Mouse (Mus musculus): ENCODE measurements around the gene Cdkl4. TPM values are rescaled to one million over a fixed set of nuclear protein-coding genes. Genes with fewer than 3 reads are reported as not detected.

Gene Cdkl4
- total and polyA plus RNA-seq, 2 experiments from 2014 or later: 5.4 to 6.9 TPM

DNA sequence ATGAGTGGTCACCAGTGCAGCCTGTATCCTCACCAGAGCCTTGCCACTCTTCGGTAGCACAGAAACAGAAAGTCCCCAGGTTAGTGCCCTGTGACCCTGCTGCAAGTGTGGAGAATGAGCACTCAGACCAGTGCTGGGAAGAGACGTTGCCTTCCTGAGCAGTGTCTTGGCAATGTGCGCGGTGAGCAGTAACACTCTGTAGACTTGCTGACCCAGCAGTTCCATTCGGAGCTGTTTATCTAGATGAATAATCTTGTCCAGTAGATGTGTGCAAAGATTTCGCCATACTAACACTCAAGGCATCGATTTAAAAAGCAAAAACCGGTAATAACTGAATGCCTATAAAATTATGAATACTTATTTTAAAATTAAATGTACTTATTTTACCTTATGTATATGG is 57.1 kb downstream of the Cdkl4 start:
- Histone ChIP-seq H3K9ac (replicated peaks; ENCODE audit: low read length, poor library complexity, severe bottlenecking) (no peak overlapping the region), H3K27me3 (ENCODE audit: insufficient read depth, low read length) (no peaks in the 10 kb centered on the region), H3K4me3 (ENCODE audit: low read depth, low read length) (no peak overlapping the region), H3K4me1 (ENCODE audit: insufficient read depth, low read length) (no peaks in the 10 kb centered on the region), H3K36me3 (ENCODE audit: insufficient read depth, low read length) (no peaks in the 10 kb centered on the region), H3K9me3 (ENCODE audit: low read length) (no peaks in the 10 kb centered on the region), H3K27ac (ENCODE audit: low read depth, low read length) (no peak overlapping the region), H3K4me2 (ENCODE audit: low read depth, low read length, poor library complexity, severe bottlenecking) (no peak overlapping the region)
- DNase-seq (ENCODE audit: low spot score): no peak
- 83% methylated on average over 8 of the region's 8 CpGs for WGBS
- ATAC-seq (ENCODE audit: low FRiP score): no peak
- TF ChIP-seq CTCF (IDR thresholded peaks at IDR 0.05): no peak

DNA sequence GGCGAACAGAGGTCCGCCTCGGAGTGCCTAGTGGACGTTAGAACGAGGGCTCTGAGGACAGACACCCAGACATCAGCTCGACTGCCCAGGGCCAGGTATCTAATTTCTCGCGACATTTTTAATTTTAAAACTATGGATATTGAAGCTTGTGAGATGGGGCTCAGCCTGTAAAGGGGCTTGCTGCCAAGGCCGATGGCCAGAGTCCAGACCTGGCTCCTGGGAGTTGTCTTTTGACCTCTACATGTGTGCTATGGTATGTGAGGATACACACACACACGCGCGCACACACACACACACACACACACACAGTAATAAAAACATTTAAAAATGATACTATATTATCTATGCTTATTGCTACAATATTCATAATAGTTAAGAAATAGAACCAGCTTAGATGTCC is 58.8 kb downstream of the Cdkl4 start:
- no peak for ATAC-seq (ENCODE audit: low FRiP score)
- Histone ChIP-seq H3K4me3 (ENCODE audit: low read depth, low read length) (no peak overlapping the region), H3K36me3 (ENCODE audit: insufficient read depth, low read length) (no peaks in the 10 kb centered on the region), H3K9me3 (ENCODE audit: low read length) (no peaks in the 10 kb centered on the region), H3K27ac (ENCODE audit: low read depth, low read length) (no peak overlapping the region), H3K4me1 (ENCODE audit: insufficient read depth, low read length) (no peaks in the 10 kb centered on the region), H3K27me3 (ENCODE audit: insufficient read depth, low read length) (no peaks in the 10 kb centered on the region), H3K4me2 (ENCODE audit: low read depth, low read length, poor library complexity, severe bottlenecking) (no peak overlapping the region), H3K9ac (replicated peaks; ENCODE audit: low read length, poor library complexity, severe bottlenecking) (no peak overlapping the region)
- no peak for DNase-seq (ENCODE audit: low spot score)
- no peak for TF ChIP-seq CTCF (IDR thresholded peaks at IDR 0.05)
- WGBS: 94% methylated on average over 12 of the region's 12 CpGs

DNA sequence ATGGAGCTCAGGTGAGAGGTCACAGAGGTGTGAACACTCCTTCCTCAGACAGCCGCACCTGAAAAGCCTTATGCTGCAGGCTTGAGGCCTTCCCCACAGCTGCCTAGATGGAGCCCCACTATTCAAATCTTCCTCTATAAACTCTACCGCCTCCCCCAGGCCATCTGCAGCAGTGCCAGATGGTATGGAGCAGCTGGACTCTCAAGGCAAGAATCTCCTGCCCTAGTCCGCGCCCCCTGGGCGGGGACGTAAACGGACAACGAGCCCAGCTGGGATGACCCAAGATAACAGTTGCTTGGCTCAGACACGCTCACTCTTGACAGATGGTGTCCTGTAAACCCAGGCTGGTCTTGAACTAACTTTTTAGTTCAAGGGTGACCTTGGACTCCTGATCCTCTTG is 60.4 kb downstream of the Cdkl4 start:
- no peak for DNase-seq (ENCODE audit: low spot score)
- Histone ChIP-seq H3K36me3 (ENCODE audit: insufficient read depth, low read length) (no peaks in the 10 kb centered on the region), H3K9me3 (ENCODE audit: low read length) (no peaks in the 10 kb centered on the region), H3K9ac (replicated peaks; ENCODE audit: low read length, poor library complexity, severe bottlenecking) (no peak overlapping the region), H3K4me2 (ENCODE audit: low read depth, low read length, poor library complexity, severe bottlenecking) (no peak overlapping the region), H3K27me3 (ENCODE audit: insufficient read depth, low read length) (no peaks in the 10 kb centered on the region), H3K27ac (ENCODE audit: low read depth, low read length) (no peak overlapping the region), H3K4me1 (ENCODE audit: insufficient read depth, low read length) (no peaks in the 10 kb centered on the region), H3K4me3 (ENCODE audit: low read depth, low read length) (no peak overlapping the region)
- no peak for ATAC-seq (ENCODE audit: low FRiP score)
- 87% methylated on average over 9 of the region's 9 CpGs for WGBS
- no peak for TF ChIP-seq CTCF (IDR thresholded peaks at IDR 0.05)

DNA sequence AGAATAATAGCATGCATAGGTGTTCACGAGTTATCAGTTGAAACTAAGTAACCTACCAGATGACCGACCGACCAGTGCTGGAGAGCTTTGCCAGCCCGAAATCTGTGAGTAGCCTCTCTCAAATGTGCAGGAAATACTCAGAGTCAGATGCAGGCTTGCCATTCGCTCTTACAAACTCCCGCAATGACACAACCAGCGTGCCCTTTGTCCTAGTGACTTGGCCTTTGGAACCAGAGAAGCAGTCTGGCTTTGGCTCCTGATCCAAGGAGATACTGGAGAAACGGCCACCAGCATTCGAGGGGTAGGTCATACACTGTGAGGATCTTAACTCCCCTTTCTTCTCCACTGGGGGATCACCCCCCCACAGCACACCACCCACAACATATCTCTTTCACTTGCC is 61.7 kb downstream of the Cdkl4 start:
- Histone ChIP-seq H3K9me3 (ENCODE audit: low read length) (no peaks in the 10 kb centered on the region), H3K4me3 (ENCODE audit: low read depth, low read length) (no peak overlapping the region), H3K9ac (replicated peaks; ENCODE audit: low read length, poor library complexity, severe bottlenecking) (no peak overlapping the region), H3K27me3 (ENCODE audit: insufficient read depth, low read length) (no peaks in the 10 kb centered on the region), H3K27ac (ENCODE audit: low read depth, low read length) (no peak overlapping the region), H3K36me3 (ENCODE audit: insufficient read depth, low read length) (no peaks in the 10 kb centered on the region), H3K4me2 (ENCODE audit: low read depth, low read length, poor library complexity, severe bottlenecking) (no peak overlapping the region), H3K4me1 (ENCODE audit: insufficient read depth, low read length) (no peaks in the 10 kb centered on the region)
- ATAC-seq (ENCODE audit: low FRiP score) (no peak), DNase-seq (ENCODE audit: low spot score) (no peak)
- 93% methylated on average over 9 of the region's 9 CpGs for WGBS
- TF ChIP-seq CTCF (IDR thresholded peaks at IDR 0.05): no peak

DNA sequence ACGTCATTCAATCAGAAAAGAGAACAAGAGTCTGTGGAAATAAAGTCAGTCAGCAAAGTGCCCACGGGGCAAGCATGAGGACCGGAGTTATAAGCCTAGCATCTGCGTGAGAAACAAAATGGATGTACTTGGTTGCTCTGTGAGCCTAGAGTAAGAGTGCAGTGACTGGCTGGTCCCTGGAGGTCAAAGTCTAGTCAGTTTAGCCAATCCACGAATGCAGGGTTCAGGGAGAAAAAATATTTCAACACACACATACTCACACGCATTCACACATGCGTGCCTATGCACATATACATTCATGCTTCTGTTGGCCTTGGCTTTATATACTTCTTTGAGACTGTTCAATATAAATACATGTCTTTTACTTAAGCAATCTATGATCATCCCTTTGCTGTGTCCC is 62.1 kb downstream of the Cdkl4 start:
- ATAC-seq (ENCODE audit: low FRiP score) (no peak), DNase-seq (ENCODE audit: low spot score) (no peak)
- no peak overlapping the region for H3K4me2 ChIP-seq (ENCODE audit: low read depth, low read length, poor library complexity, severe bottlenecking)
- no peak overlapping the region for H3K9ac ChIP-seq (replicated peaks; ENCODE audit: low read length, poor library complexity, severe bottlenecking)
- H3K27ac ChIP-seq (ENCODE audit: low read depth, low read length): no peak overlapping the region
- no peaks in the 10 kb centered on the region for H3K9me3 ChIP-seq (ENCODE audit: low read length)
- no peak overlapping the region for H3K4me3 ChIP-seq (ENCODE audit: low read depth, low read length)
- no peaks in the 10 kb centered on the region for H3K27me3 ChIP-seq (ENCODE audit: insufficient read depth, low read length)
- H3K4me1 ChIP-seq (ENCODE audit: insufficient read depth, low read length): no peaks in the 10 kb centered on the region
- TF ChIP-seq CTCF (IDR thresholded peaks at IDR 0.05): no peak
- 93% methylated on average over 7 of the region's 7 CpGs for WGBS
- no peaks in the 10 kb centered on the region for H3K36me3 ChIP-seq (ENCODE audit: insufficient read depth, low read length)

DNA sequence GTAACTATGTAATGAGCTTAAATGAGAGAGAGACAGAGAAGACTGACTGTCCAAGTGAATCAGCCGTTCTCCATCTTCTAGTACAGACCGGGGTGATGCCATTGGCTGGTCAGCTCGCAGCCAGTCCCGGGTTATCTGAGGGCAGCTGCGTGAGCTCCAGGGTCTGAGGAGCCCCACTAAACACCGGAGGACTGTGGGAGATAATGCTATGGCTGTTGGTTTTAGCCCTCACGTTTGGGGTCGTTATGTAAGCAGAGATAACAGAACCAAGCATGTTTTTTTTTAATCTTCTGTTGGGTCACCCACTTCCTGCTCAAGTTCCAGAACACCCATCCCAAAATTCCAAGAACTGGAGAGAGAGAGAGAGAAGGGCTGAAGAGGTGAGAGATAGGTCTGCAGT is 63.8 kb downstream of the Cdkl4 start:
- no peaks in the 10 kb centered on the region for H3K36me3 ChIP-seq (ENCODE audit: insufficient read depth, low read length)
- DNase-seq (ENCODE audit: low spot score) (no peak), ATAC-seq (ENCODE audit: low FRiP score) (no peak)
- H3K4me1 ChIP-seq (ENCODE audit: insufficient read depth, low read length): no peaks in the 10 kb centered on the region
- no peak overlapping the region for H3K4me2 ChIP-seq (ENCODE audit: low read depth, low read length, poor library complexity, severe bottlenecking)
- WGBS: 88% methylated on average over 8 of the region's 8 CpGs
- no peaks in the 10 kb centered on the region for H3K9me3 ChIP-seq (ENCODE audit: low read length)
- no peaks in the 10 kb centered on the region for H3K27me3 ChIP-seq (ENCODE audit: insufficient read depth, low read length)
- H3K9ac ChIP-seq (replicated peaks; ENCODE audit: low read length, poor library complexity, severe bottlenecking): no peak overlapping the region
- no peak for TF ChIP-seq CTCF (IDR thresholded peaks at IDR 0.05)
- H3K27ac ChIP-seq (ENCODE audit: low read depth, low read length): no peak overlapping the region
- H3K4me3 ChIP-seq (ENCODE audit: low read depth, low read length): no peak overlapping the region

DNA sequence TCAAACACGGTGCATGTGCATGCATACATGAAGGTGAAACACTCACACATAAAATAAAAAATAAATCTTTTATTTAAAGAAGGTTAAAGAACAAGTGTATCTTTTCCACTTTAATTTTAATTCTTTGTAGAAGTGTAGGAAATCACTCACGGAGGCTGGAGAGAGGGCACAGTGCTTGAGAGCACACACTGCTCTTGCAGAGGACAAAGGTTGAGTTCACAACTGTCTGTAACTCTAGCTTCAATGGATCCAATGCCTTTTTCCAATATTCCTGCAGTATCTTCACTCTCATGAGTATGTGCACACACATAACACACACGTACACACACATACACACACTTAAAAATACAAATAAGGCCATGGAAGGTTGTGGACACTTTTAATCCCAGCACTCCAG is 67.2 kb downstream of the Cdkl4 start:
- Histone ChIP-seq H3K9me3 (ENCODE audit: low read length) (no peaks in the 10 kb centered on the region), H3K27ac (ENCODE audit: low read depth, low read length) (no peak overlapping the region), H3K4me2 (ENCODE audit: low read depth, low read length, poor library complexity, severe bottlenecking) (no peak overlapping the region), H3K36me3 (ENCODE audit: insufficient read depth, low read length) (no peaks in the 10 kb centered on the region), H3K4me3 (ENCODE audit: low read depth, low read length) (no peak overlapping the region), H3K4me1 (ENCODE audit: insufficient read depth, low read length) (no peaks in the 10 kb centered on the region), H3K27me3 (ENCODE audit: insufficient read depth, low read length) (no peaks in the 10 kb centered on the region), H3K9ac (replicated peaks; ENCODE audit: low read length, poor library complexity, severe bottlenecking) (no peak overlapping the region)
- no peak for DNase-seq (ENCODE audit: low spot score)
- WGBS: 81% methylated on average over 3 of the region's 3 CpGs
- ATAC-seq (ENCODE audit: low FRiP score): no peak
- TF ChIP-seq CTCF (IDR thresholded peaks at IDR 0.05): no peak

All from midbrain, postnatal 0 days (tissue).